Mouse (Mus musculus): Measurements from ENCODE around the gene Ggta1. TPM values are rescaled to one million over a fixed set of nuclear protein-coding genes. Genes with fewer than 3 reads are reported as not detected.
"Not testable (repeated sequence)": the region's sequence is repeated elsewhere in the genome, so short reads cannot be mapped to it uniquely, and the experiment has no call there.

Gene Ggta1
- polyA plus RNA-seq, 1 experiment from 2014 or later, result 20.8 TPM

- no peak for ATAC-seq (ENCODE audit: borderline replicate concordance, extremely low read depth, low FRiP score, low TSS enrichment)
- Histone ChIP-seq H3K9ac (no peak overlapping the region), H3K27ac (no peak overlapping the region), H3K4me3 (no peak overlapping the region), H3K4me1 (peaks cover 28% of the 10 kb centered on the region), H3K36me3 (no peaks in the 10 kb centered on the region), H3K4me2 (no peak overlapping the region), H3K27me3 (no peaks in the 10 kb centered on the region), H3K9me3 (no peaks in the 10 kb centered on the region)
Observed at GRCm38 (mm10) chr2:35465677-35466076, 2.6 kb upstream of the Ggta1 start.

- no peak overlapping the region for H3K4me3 ChIP-seq
- H3K9me3 ChIP-seq, result no peaks in the 10 kb centered on the region
- 78% methylated on average over 3 of the region's 3 CpGs for WGBS
- H3K9ac ChIP-seq, result no peak overlapping the region
- H3K27me3 ChIP-seq, result no peaks in the 10 kb centered on the region
- ATAC-seq (ENCODE audit: borderline replicate concordance, extremely low read depth, low FRiP score, low TSS enrichment), result no peak
- H3K4me1 ChIP-seq, result peaks cover 30% of the 10 kb centered on the region
- H3K4me2 ChIP-seq, result no peak overlapping the region
- H3K36me3 ChIP-seq, result no peaks in the 10 kb centered on the region
- H3K27ac ChIP-seq, result no peak overlapping the region
Observed at GRCm38 (mm10) chr2:35464548-35464947, 1.5 kb upstream of the Ggta1 start.

GRCm38 (mm10) chr2:35464089-35464534 is 1.1 kb upstream of the Ggta1 start:
- Histone ChIP-seq H3K27ac (peak overlapping the region; percentile 49; the same call in 1 of the 2 replicates), H3K9ac (no peak overlapping the region), H3K27me3 (no peaks in the 10 kb centered on the region)

GRCm38 (mm10) chr2:35463372-35464088 is 499 bp upstream of the Ggta1 start:
- H3K36me3 ChIP-seq, result no peaks in the 10 kb centered on the region
- H3K4me2 ChIP-seq, result peak overlapping the region; percentile 93
- H3K27ac ChIP-seq, result peak overlapping the region; percentile 75; the same call in 1 of the 2 replicates
- H3K27me3 ChIP-seq, result no peaks in the 10 kb centered on the region
- H3K9me3 ChIP-seq, result no peaks in the 10 kb centered on the region
- peaks cover 30% of the 10 kb centered on the region for H3K4me1 ChIP-seq
- H3K9ac ChIP-seq, result no peak overlapping the region
- ATAC-seq (ENCODE audit: borderline replicate concordance, extremely low read depth, low FRiP score, low TSS enrichment), result peak; percentile 88
- no peak overlapping the region for H3K4me3 ChIP-seq
- WGBS, result 11% methylated on average over 19 of the region's 19 CpGs

More at GRCm38 (mm10) chr2:35464089-35464534, 1.1 kb upstream of the Ggta1 start:
- H3K9me3 ChIP-seq, result no peaks in the 10 kb centered on the region
- peaks cover 30% of the 10 kb centered on the region for H3K4me1 ChIP-seq
- no peak overlapping the region for H3K4me3 ChIP-seq
- peak overlapping the region; percentile 93; the same call in 1 of the 2 replicates for H3K4me2 ChIP-seq
- 62% methylated on average over 7 of the region's 7 CpGs for WGBS
- H3K36me3 ChIP-seq, result no peaks in the 10 kb centered on the region
- no peak for ATAC-seq (ENCODE audit: borderline replicate concordance, extremely low read depth, low FRiP score, low TSS enrichment)

- peak overlapping the region; percentile 93 for H3K4me2 ChIP-seq
- H3K4me1 ChIP-seq, result peaks cover 30% of the 10 kb centered on the region
- H3K9me3 ChIP-seq, result no peaks in the 10 kb centered on the region
- ATAC-seq (ENCODE audit: borderline replicate concordance, extremely low read depth, low FRiP score, low TSS enrichment), result peak; percentile 17
- H3K9ac ChIP-seq, result peak overlapping the region; percentile 62
- no peaks in the 10 kb centered on the region for H3K27me3 ChIP-seq
- peak overlapping the region; percentile 53 for H3K4me3 ChIP-seq
- H3K27ac ChIP-seq, result peak overlapping the region; percentile 75
- 1% methylated on average over 37 of the region's 52 CpGs for WGBS
- no peaks in the 10 kb centered on the region for H3K36me3 ChIP-seq
Observed at GRCm38 (mm10) chr2:35461971-35462787, 852 bp downstream of the Ggta1 start.

- Histone ChIP-seq H3K27me3 (no peaks in the 10 kb centered on the region), H3K4me2 (peak overlapping the region; percentile 93)
- WGBS, result 3% methylated on average over 20 of the region's 20 CpGs
Observed at GRCm38 (mm10) chr2:35461131-35461947, 1.7 kb downstream of the Ggta1 start.

GRCm38 (mm10) chr2:35460378-35460880 is 2.6 kb downstream of the Ggta1 start:
- Histone ChIP-seq H3K27me3 (no peaks in the 10 kb centered on the region), H3K4me1 (peaks cover 30% of the 10 kb centered on the region), H3K9me3 (no peaks in the 10 kb centered on the region), H3K4me2 (peak overlapping the region; percentile 93), H3K9ac (0 out of 2 replicates have a peak overlapping the region, but pooled peaks have one; percentile 62), H3K4me3 (peak overlapping the region; percentile 53), H3K36me3 (no peaks in the 10 kb centered on the region), H3K27ac (peak overlapping the region; percentile 75; the same call in 1 of the 2 replicates)
- WGBS, result 24% methylated on average over 6 of the region's 6 CpGs
- ATAC-seq (ENCODE audit: borderline replicate concordance, extremely low read depth, low FRiP score, low TSS enrichment), result no peak

More at GRCm38 (mm10) chr2:35461131-35461947, 1.7 kb downstream of the Ggta1 start:
- Histone ChIP-seq H3K9ac (peak overlapping the region; percentile 62), H3K4me1 (peaks cover 30% of the 10 kb centered on the region), H3K4me3 (peak overlapping the region; percentile 53), H3K36me3 (no peaks in the 10 kb centered on the region), H3K27ac (peak overlapping the region; percentile 75), H3K9me3 (no peaks in the 10 kb centered on the region)
- ATAC-seq (ENCODE audit: borderline replicate concordance, extremely low read depth, low FRiP score, low TSS enrichment), result peak; percentile 54

GRCm38 (mm10) chr2:35459316-35459715 is 3.7 kb downstream of the Ggta1 start:
- no peak overlapping the region for H3K4me2 ChIP-seq
- no peak overlapping the region for H3K27ac ChIP-seq
- H3K4me3 ChIP-seq, result no peak overlapping the region
- peaks cover 30% of the 10 kb centered on the region for H3K4me1 ChIP-seq
- no peak overlapping the region for H3K9ac ChIP-seq
- H3K36me3 ChIP-seq, result no peaks in the 10 kb centered on the region
- H3K9me3 ChIP-seq, result no peaks in the 10 kb centered on the region
- no peak for ATAC-seq (ENCODE audit: borderline replicate concordance, extremely low read depth, low FRiP score, low TSS enrichment)
- no peaks in the 10 kb centered on the region for H3K27me3 ChIP-seq

GRCm38 (mm10) chr2:35458421-35458820 is 4.6 kb downstream of the Ggta1 start:
- no peak overlapping the region for H3K4me3 ChIP-seq
- H3K36me3 ChIP-seq, result no peaks in the 10 kb centered on the region
- no peak for ATAC-seq (ENCODE audit: borderline replicate concordance, extremely low read depth, low FRiP score, low TSS enrichment)
- no peaks in the 10 kb centered on the region for H3K27me3 ChIP-seq
- no peak overlapping the region for H3K9ac ChIP-seq
- no peak overlapping the region for H3K4me2 ChIP-seq
- WGBS, result 49% methylated on average over 4 of the region's 4 CpGs
- H3K27ac ChIP-seq, result no peak overlapping the region
- no peaks in the 10 kb centered on the region for H3K9me3 ChIP-seq
- peaks cover 22% of the 10 kb centered on the region for H3K4me1 ChIP-seq

GRCm38 (mm10) chr2:35453736-35454135 is 9.3 kb downstream of the Ggta1 start:
- H3K27ac ChIP-seq, result no peak overlapping the region
- H3K36me3 ChIP-seq, result no peaks in the 10 kb centered on the region
- 65% methylated on average over 3 of the region's 3 CpGs for WGBS
- no peak overlapping the region for H3K9ac ChIP-seq
- H3K9me3 ChIP-seq, result no peaks in the 10 kb centered on the region
- peaks cover 4% of the 10 kb centered on the region; the same call in 1 of the 2 replicates for H3K4me1 ChIP-seq
- no peak overlapping the region for H3K4me2 ChIP-seq
- ATAC-seq (ENCODE audit: borderline replicate concordance, extremely low read depth, low FRiP score, low TSS enrichment), result no peak
- H3K4me3 ChIP-seq, result no peak overlapping the region
- H3K27me3 ChIP-seq, result no peaks in the 10 kb centered on the region

- H3K9me3 ChIP-seq; H3K4me2 ChIP-seq; H3K36me3 ChIP-seq; H3K27me3 ChIP-seq; H3K4me3 ChIP-seq; ATAC-seq (ENCODE audit: borderline replicate concordance, extremely low read depth, low FRiP score, low TSS enrichment); H3K27ac ChIP-seq; H3K9ac ChIP-seq: not testable (repeated sequence)
- peaks cover 13% of the 10 kb centered on the region; the same call in 1 of the 2 replicates for H3K4me1 ChIP-seq
- WGBS, result 89% methylated on average over 6 of the region's 6 CpGs
Observed at GRCm38 (mm10) chr2:35452695-35453094, 10.3 kb downstream of the Ggta1 start.

All from lung, embryonic 15.5 days (tissue).